8 mouse cellular contexts compared by ENCODE assay signal in the genomic region with DNA sequence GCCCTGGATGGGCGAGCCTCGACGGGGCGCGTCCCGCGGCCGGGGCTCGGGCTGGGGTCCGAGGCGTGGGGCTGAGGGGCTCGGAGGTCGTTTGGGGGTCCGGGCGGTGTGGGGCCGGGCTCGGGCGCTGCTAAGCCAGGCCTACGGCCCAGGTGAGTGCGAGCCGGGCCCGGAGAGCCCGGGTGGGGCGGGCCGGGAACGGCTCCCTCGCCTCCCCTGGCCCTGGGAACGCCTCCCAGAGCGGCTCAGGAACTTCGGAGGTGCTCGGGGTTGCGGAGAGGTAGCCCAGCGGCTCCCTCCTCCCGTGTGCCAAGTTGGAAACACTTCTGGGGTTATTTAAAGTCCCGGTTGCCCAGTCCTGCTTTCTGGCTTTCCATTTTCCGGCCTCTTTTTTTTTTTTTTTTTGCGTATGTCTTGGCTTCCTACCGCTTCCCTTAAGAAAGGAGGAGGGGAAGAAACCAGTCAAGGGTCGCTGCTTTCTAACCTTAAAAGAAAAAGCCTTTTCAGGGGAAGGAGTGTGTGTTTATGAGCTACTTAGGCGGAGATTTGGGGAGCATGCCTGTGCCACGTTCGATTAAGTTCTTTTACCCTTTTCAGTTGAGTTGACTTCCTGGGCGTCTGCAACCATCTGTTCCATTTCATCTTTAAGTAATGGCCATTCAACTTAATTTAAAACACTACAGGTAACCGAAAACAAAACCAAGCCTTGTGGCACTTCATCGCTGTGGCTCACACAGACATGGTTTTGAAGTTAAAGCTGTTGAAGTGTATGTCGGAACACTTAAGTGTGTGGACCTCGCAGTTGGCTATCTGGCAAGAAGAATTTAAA. TPM values are rescaled to one million over a fixed set of nuclear protein-coding genes. Genes with fewer than 3 reads are reported as not detected.
DNase-seq lines count a peak whose midpoint lies in the region; ATAC-seq lines count a peak whose summit lies in the region.

No protein-coding gene starts in this region.

- DNase-seq in cerebellum, adult 9-11 months = peak; percentile 28
- no peak for DNase-seq in cerebellum, adult 11 months
- peak; percentile 49 for DNase-seq in 3T3-L1 (ENCODE audit: low read depth, low spot score)
- peak; percentile 14 to 48 for DNase-seq in kidney, postnatal 36 days
- no peak for DNase-seq in adrenal gland, adult 2 months
- no peak for DNase-seq in spleen, adult 12 weeks (ENCODE audit: low spot score)

- peak overlapping the region; percentile 84 for H3K4me2 ChIP-seq in embryonic facial prominence, embryonic 13.5 days
- peak overlapping the region; percentile 87 for H3K4me2 ChIP-seq in neural tube, embryonic 12.5 days (replicated peaks)

- peak overlapping the region; percentile 94 for H3K4me3 ChIP-seq in embryonic facial prominence, embryonic 13.5 days
- peak overlapping the region; percentile 95 for H3K4me3 ChIP-seq in neural tube, embryonic 12.5 days

- H3K27me3 ChIP-seq in embryonic facial prominence, embryonic 13.5 days = no peaks in the 10 kb centered on the region
- no peaks in the 10 kb centered on the region for H3K27me3 ChIP-seq in neural tube, embryonic 12.5 days (replicated peaks)

- no peaks in the 10 kb centered on the region for H3K9me3 ChIP-seq in embryonic facial prominence, embryonic 13.5 days
- H3K9me3 ChIP-seq in neural tube, embryonic 12.5 days = no peaks in the 10 kb centered on the region

- peak overlapping the region; percentile 91 for H3K27ac ChIP-seq in embryonic facial prominence, embryonic 13.5 days
- H3K27ac ChIP-seq in neural tube, embryonic 12.5 days = peak overlapping the region; percentile 75

- peaks cover 18% of the 10 kb centered on the region for H3K4me1 ChIP-seq in embryonic facial prominence, embryonic 13.5 days
- peaks cover 13% of the 10 kb centered on the region for H3K4me1 ChIP-seq in neural tube, embryonic 12.5 days

- no peak for ATAC-seq in embryonic facial prominence, embryonic 13.5 days (ENCODE audit: insufficient number of reproducible peaks, insufficient read depth, low FRiP score, low TSS enrichment, low read depth)
- ATAC-seq in neural tube, embryonic 12.5 days (ENCODE audit: low FRiP score, low read depth) = peak; percentile 25

- 3% methylated on average over 35 of the region's 47 CpGs for WGBS in embryonic facial prominence, embryonic 13.5 days
- 5% methylated on average over 46 of the region's 47 CpGs for WGBS in neural tube, embryonic 12.5 days

- H3K36me3 ChIP-seq in embryonic facial prominence, embryonic 13.5 days = peaks cover 19% of the 10 kb centered on the region
- peaks cover 20% of the 10 kb centered on the region for H3K36me3 ChIP-seq in neural tube, embryonic 12.5 days

- peak overlapping the region; percentile 93 for H3K9ac ChIP-seq in embryonic facial prominence, embryonic 13.5 days
- peak overlapping the region; percentile 94 for H3K9ac ChIP-seq in neural tube, embryonic 12.5 days

RNA-seq across cellular contexts. Expression of gene Eif5b, which starts 0.8 kb away (rescaled TPM):
- polyA plus RNA-seq in embryonic facial prominence, embryonic 13.5 days (2015; fragmentation: Nextera tagmentation; extraction: Ambion mirVana) = 35.9 and 36.9 TPM in 2 replicates
- 26.6 and 27.5 TPM in 2 replicates for polyA plus RNA-seq in neural tube, embryonic 12.5 days (2016; fragmentation: Nextera tagmentation; extraction: Ambion mirVana)
- total RNA-seq in adrenal gland, adult 2 months (2021) = 10 to 100 TPM; 43.0 to 48.3 TPM
- 1.1 and 1.5 TPM in 2 replicates for polyA plus RNA-seq in adrenal gland, adult 2 months (2012; rRNA removed)

RNA-seq across cellular contexts. Expression of gene Txndc9, which starts 0.9 kb away (rescaled TPM):
- polyA plus RNA-seq in embryonic facial prominence, embryonic 13.5 days (2015; fragmentation: Nextera tagmentation; extraction: Ambion mirVana) = 140 and 155 TPM in 2 replicates
- 158 and 169 TPM in 2 replicates for polyA plus RNA-seq in neural tube, embryonic 12.5 days (2016; fragmentation: Nextera tagmentation; extraction: Ambion mirVana)
- total RNA-seq in adrenal gland, adult 2 months (2021) = 10 to 100 TPM; 67.1 to 84.1 TPM
- polyA plus RNA-seq in adrenal gland, adult 2 months (2012; rRNA removed) = 2.3 and 2.8 TPM in 2 replicates

RNA-seq across cellular contexts. Expression of gene Lyg1, which starts 41.0 kb away (rescaled TPM):
- polyA plus RNA-seq in embryonic facial prominence, embryonic 13.5 days (2015; fragmentation: Nextera tagmentation; extraction: Ambion mirVana) = not detected in 2 replicates
- polyA plus RNA-seq in neural tube, embryonic 12.5 days (2016; fragmentation: Nextera tagmentation; extraction: Ambion mirVana) = not detected in 2 replicates
- total RNA-seq in adrenal gland, adult 2 months (2021) = not detected
- not detected in 2 replicates for polyA plus RNA-seq in adrenal gland, adult 2 months (2012; rRNA removed)

Comparison
In these comparisons a context has a peak if more than half of its experiments do, and no peak if none do; other contexts are left out.
1. DNase-seq: peak in cerebellum, adult 9-11 months (single experiment), 3T3-L1 (single experiment) and kidney, postnatal 36 days (2 of 2); none in cerebellum, adult 11 months (single experiment), adrenal gland, adult 2 months (single experiment) and spleen, adult 12 weeks (single experiment).
2. RNA of gene Eif5b, which starts 0.8 kb away (polyA plus RNA-seq): 35.9 to 36.9 TPM in embryonic facial prominence, embryonic 13.5 days and 26.6 to 27.5 TPM in neural tube, embryonic 12.5 days; 1.1 to 1.5 TPM in adrenal gland, adult 2 months; every median in the first group is over 10 times any median in the second.
3. RNA of gene Txndc9, which starts 0.9 kb away (polyA plus RNA-seq): 158 to 169 TPM in neural tube, embryonic 12.5 days and 140 to 155 TPM in embryonic facial prominence, embryonic 13.5 days; 2.3 to 2.8 TPM in adrenal gland, adult 2 months; every median in the first group is over 10 times any median in the second.